Mouse (Mus musculus) C2C12 (cell line): ENCODE results near the gene C130079G13Rik.
"Not testable (repeated sequence)": the region's sequence is repeated elsewhere in the genome, so short reads cannot be mapped to it uniquely, and the experiment has no call there.

ENCODE experiments used
- CTCF ChIP-seq: IDR thresholded peaks from one replicate; pipeline ENCODE4 v1.5.1; 2011; ENCODE audit not compliant: control insufficient read depth, insufficient read depth, insufficient read length
- FOSL1 ChIP-seq: IDR thresholded peaks from one replicate; pipeline ENCODE4 v1.8.0; 2011; ENCODE audit warnings: mild to moderate bottlenecking, low read length; ENCODE audit not compliant: poor library complexity, insufficient read depth, severe bottlenecking
- MAX ChIP-seq: IDR thresholded peaks from one replicate; pipeline ENCODE4 v1.6.1; 2011; ENCODE audit warnings: mild to moderate bottlenecking, control low read depth
- MYOD1 ChIP-seq: IDR thresholded peaks from one replicate; pipeline ENCODE4 v1.6.1; 2011; ENCODE audit warnings: low read depth; ENCODE audit not compliant: control insufficient read depth, insufficient read length
- MYOG ChIP-seq: IDR thresholded peaks from one replicate; pipeline ENCODE4 v1.6.1; 2011; ENCODE audit not compliant: control insufficient read depth, insufficient read length; ENCODE audit errors: extremely low read depth
- USF1 ChIP-seq: IDR thresholded peaks from one replicate; pipeline ENCODE4 v1.6.1; 2011; ENCODE audit warnings: low read depth, mild to moderate bottlenecking, control low read depth, moderate library complexity

DNA sequence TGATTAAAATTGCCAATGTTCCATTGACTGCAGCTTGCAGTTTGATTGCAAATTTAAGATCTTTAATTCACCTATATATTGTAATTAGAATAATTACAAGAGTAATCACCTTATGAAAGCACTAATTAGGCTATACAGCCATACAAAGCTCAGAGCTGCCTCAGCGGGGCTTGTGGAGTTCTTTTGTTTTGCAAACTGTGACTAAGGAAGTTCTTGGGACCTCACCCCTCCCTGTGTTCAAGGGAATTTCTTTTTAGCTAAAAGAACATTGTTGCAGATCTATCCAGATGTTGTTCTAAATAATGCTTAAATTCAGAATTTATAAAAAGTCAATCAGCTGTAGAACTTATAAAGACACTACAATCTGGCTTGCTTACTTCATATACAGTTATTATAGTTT is 47.4 kb upstream of the C130079G13Rik start:
- not testable (repeated sequence) for TF ChIP-seq CTCF, MYOG, USF1, MYOD1, FOSL1, MAX
